Mouse (Mus musculus): ENCODE results near the gene Rac3. TPM values are rescaled to one million over a fixed set of nuclear protein-coding genes. Genes with fewer than 3 reads are reported as not detected.

Gene Rac3
- total and polyA plus RNA-seq, 3 experiments = 0.70 to 4.6 (median 0.99) TPM

DNA sequence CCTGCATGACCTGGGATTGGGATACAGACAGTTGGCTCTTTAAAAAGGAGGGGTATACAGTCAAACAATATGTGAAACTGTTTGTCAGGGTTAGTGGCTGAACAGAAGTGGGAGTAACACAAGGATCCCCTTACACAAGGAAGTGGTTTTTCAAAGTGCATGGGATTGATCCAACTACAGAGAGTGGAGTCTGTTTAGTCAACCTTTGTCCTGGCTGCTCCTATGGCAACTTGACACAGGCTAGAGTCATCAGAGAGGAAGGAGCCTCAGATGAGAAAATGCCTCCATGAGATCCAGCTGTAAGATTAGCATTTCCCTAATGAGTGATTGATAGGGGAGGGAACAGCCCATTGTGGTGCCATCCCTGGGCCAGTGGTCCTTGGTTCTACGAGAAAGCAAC, 46.9 kb downstream of the Rac3 start:
- Histone ChIP-seq H3K4me1 (ENCODE audit: control insufficient read depth, insufficient read depth, low read length) (no peaks in the 10 kb centered on the region), H3K27ac (no peak overlapping the region), H3K79me2 (replicated peaks; ENCODE audit: control insufficient read depth, insufficient read depth, low read length) (no peaks in the 10 kb centered on the region), H3K27me3 (ENCODE audit: control insufficient read depth, insufficient read depth, low read length) (no peaks in the 10 kb centered on the region), H3K9ac (ENCODE audit: low read depth, low read length) (no peak overlapping the region), H3K4me3 (no peak overlapping the region), H3K36me3 (ENCODE audit: control insufficient read depth, insufficient read depth, low read length) (no peaks in the 10 kb centered on the region)
- intact Hi-C loops (cut with DNase I) = no loop called here
- TF ChIP-seq EP300 (IDR thresholded peaks at IDR 0.05; ENCODE audit: insufficient read depth, low read depth, low read length) (no peak), POLR2A (IDR thresholded peaks at IDR 0.05; ENCODE audit: insufficient read depth, low read depth, low read length) (no peak), CTCF (IDR thresholded peaks at IDR 0.05) (no peak)
- DNase-seq = no peak
- 55% methylated on average over 1 of the region's 1 CpGs for WGBS

GRCm38 (mm10) chr11:120772749-120773148, 51.5 kb downstream of the Rac3 start:
- DNase-seq = no peak
- Histone ChIP-seq H3K4me1 (ENCODE audit: control insufficient read depth, insufficient read depth, low read length) (no peaks in the 10 kb centered on the region), H3K27ac (no peak overlapping the region), H3K4me3 (no peak overlapping the region), H3K36me3 (ENCODE audit: control insufficient read depth, insufficient read depth, low read length) (no peaks in the 10 kb centered on the region), H3K79me2 (replicated peaks; ENCODE audit: control insufficient read depth, insufficient read depth, low read length) (no peaks in the 10 kb centered on the region), H3K9ac (ENCODE audit: low read depth, low read length) (no peak overlapping the region), H3K27me3 (ENCODE audit: control insufficient read depth, insufficient read depth, low read length) (no peaks in the 10 kb centered on the region)
- intact Hi-C loops (cut with DNase I) = loop anchor here (10.0 kb wide), 1 partner anchor 258 kb away; no protein-coding TSS in a partner anchor
- TF ChIP-seq POLR2A (IDR thresholded peaks at IDR 0.05; ENCODE audit: insufficient read depth, low read depth, low read length) (no peak), CTCF (IDR thresholded peaks at IDR 0.05) (no peak), EP300 (IDR thresholded peaks at IDR 0.05; ENCODE audit: insufficient read depth, low read depth, low read length) (no peak)
- WGBS = 70% methylated on average over 3 of the region's 3 CpGs

Other genes with a start within 250 kb of the Rac3 start
- 100 to 1,000 TPM; 207 to 232 TPM for gene Mrpl12, start 236.9 kb upstream of the Rac3 start, total RNA-seq (2021)
- 199 and 200 TPM in 2 replicates for gene Mrpl12, start 236.9 kb upstream of the Rac3 start, polyA plus RNA-seq (2012; rRNA removed)
- 10 to 100 TPM; 14.1 to 14.6 TPM for gene Slc25a10, start 229.6 kb upstream of the Rac3 start, total RNA-seq (2021)
- gene Slc25a10, start 229.6 kb upstream of the Rac3 start, polyA plus RNA-seq (2012; rRNA removed) = 32.6 and 40.9 TPM in 2 replicates
- gene Gcgr, start 190.8 kb upstream of the Rac3 start, total RNA-seq (2021) = under 1 TPM; 0.68 to 0.73 TPM
- gene Gcgr, start 190.8 kb upstream of the Rac3 start, polyA plus RNA-seq (2012; rRNA removed) = 2.1 and 2.3 TPM in 2 replicates
- gene Mcrip1, start 171.7 kb upstream of the Rac3 start, total RNA-seq (2021) = 10 to 100 TPM; 38.5 to 43.9 TPM
- gene Mcrip1, start 171.7 kb upstream of the Rac3 start, polyA plus RNA-seq (2012; rRNA removed) = 84.9 and 97.4 TPM in 2 replicates
- under 1 TPM in 1 of 2 experiments, not detected in 1; 0.34 TPM for gene Ppp1r27, start 170.3 kb upstream of the Rac3 start, total RNA-seq (2021)
- gene Ppp1r27, start 170.3 kb upstream of the Rac3 start, polyA plus RNA-seq (2012; rRNA removed) = 0.64 and 0.96 TPM in 2 replicates
- 100 to 1,000 TPM; 221 to 246 TPM for gene P4hb, start 148.2 kb upstream of the Rac3 start, total RNA-seq (2021)
- gene P4hb, start 148.2 kb upstream of the Rac3 start, polyA plus RNA-seq (2012; rRNA removed) = 115 and 174 TPM in 2 replicates
- 100 to 1,000 TPM; 139 to 144 TPM for gene Arhgdia, start 139.8 kb upstream of the Rac3 start, total RNA-seq (2021)
- gene Arhgdia, start 139.8 kb upstream of the Rac3 start, polyA plus RNA-seq (2012; rRNA removed) = 245 and 257 TPM in 2 replicates
- gene Alyref, start 123.1 kb upstream of the Rac3 start, total RNA-seq (2021) = 10 to 100 TPM; 48.7 to 52.0 TPM
- gene Alyref, start 123.1 kb upstream of the Rac3 start, polyA plus RNA-seq (2012; rRNA removed) = 13.6 and 15.6 TPM in 2 replicates
- 10 to 100 TPM; 79.9 to 89.0 TPM for gene Anapc11, start 123.0 kb upstream of the Rac3 start, total RNA-seq (2021)
- 87.8 and 105 TPM in 2 replicates for gene Anapc11, start 123.0 kb upstream of the Rac3 start, polyA plus RNA-seq (2012; rRNA removed)
- not detected for gene Npb, start 113.0 kb upstream of the Rac3 start, total RNA-seq (2021)
- gene Npb, start 113.0 kb upstream of the Rac3 start, polyA plus RNA-seq (2012; rRNA removed) = not detected in 2 replicates
- gene Pcyt2, start 103.5 kb upstream of the Rac3 start, total RNA-seq (2021) = 10 to 100 TPM; 51.8 to 55.6 TPM
- 111 and 125 TPM in 2 replicates for gene Pcyt2, start 103.5 kb upstream of the Rac3 start, polyA plus RNA-seq (2012; rRNA removed)
- gene Sirt7, start 96.2 kb upstream of the Rac3 start, total RNA-seq (2021) = 1 to 10 TPM; 7.0 to 7.4 TPM
- 23.7 and 25.9 TPM in 2 replicates for gene Sirt7, start 96.2 kb upstream of the Rac3 start, polyA plus RNA-seq (2012; rRNA removed)
- gene Mafg, start 87.9 kb upstream of the Rac3 start, total RNA-seq (2021) = 10 to 100 TPM; 35.7 to 45.2 TPM
- 32.8 and 37.2 TPM in 2 replicates for gene Mafg, start 87.9 kb upstream of the Rac3 start, polyA plus RNA-seq (2012; rRNA removed)
- 1 to 10 TPM in 1 of 2 experiments, under 1 TPM in 1; 0.81 to 1.2 TPM for gene Pycr1, start 77.7 kb upstream of the Rac3 start, total RNA-seq (2021)
- 3.9 and 4.9 TPM in 2 replicates for gene Pycr1, start 77.7 kb upstream of the Rac3 start, polyA plus RNA-seq (2012; rRNA removed)
- 10 to 100 TPM; 77.6 to 87.3 TPM for gene Myadml2, start 73.3 kb upstream of the Rac3 start, total RNA-seq (2021)
- gene Myadml2, start 73.3 kb upstream of the Rac3 start, polyA plus RNA-seq (2012; rRNA removed) = 55.1 and 68.3 TPM in 2 replicates
- gene Notum, start 60.3 kb upstream of the Rac3 start, total RNA-seq (2021) = under 1 TPM in 1 of 2 experiments, not detected in 1; 0.23 TPM
- gene Notum, start 60.3 kb upstream of the Rac3 start, polyA plus RNA-seq (2012; rRNA removed) = 0.18 and 0.35 TPM in 2 replicates
- 10 to 100 TPM; 35.2 to 38.3 TPM for gene Aspscr1, start 48.5 kb upstream of the Rac3 start, total RNA-seq (2021)
- 38.4 and 38.6 TPM in 2 replicates for gene Aspscr1, start 48.5 kb upstream of the Rac3 start, polyA plus RNA-seq (2012; rRNA removed)
- gene Cenpx, start 7.7 kb upstream of the Rac3 start, total RNA-seq (2021) = 10 to 100 TPM; 26.4 to 34.2 TPM
- 51.4 and 53.0 TPM in 2 replicates for gene Cenpx, start 7.7 kb upstream of the Rac3 start, polyA plus RNA-seq (2012; rRNA removed)
- gene Lrrc45, start 7.5 kb upstream of the Rac3 start, total RNA-seq (2021) = 1 to 10 TPM; 4.2 to 4.5 TPM
- 12.5 and 12.7 TPM in 2 replicates for gene Lrrc45, start 7.5 kb upstream of the Rac3 start, polyA plus RNA-seq (2012; rRNA removed)
- gene Dcxr, start 5.8 kb downstream of the Rac3 start, total RNA-seq (2021) = 10 to 100 TPM; 12.1 to 12.9 TPM
- 32.0 and 35.5 TPM in 2 replicates for gene Dcxr, start 5.8 kb downstream of the Rac3 start, polyA plus RNA-seq (2012; rRNA removed)
- gene Cbr2, start 10.6 kb downstream of the Rac3 start, total RNA-seq (2021) = 10 to 100 TPM; 17.7 to 19.4 TPM
- gene Cbr2, start 10.6 kb downstream of the Rac3 start, polyA plus RNA-seq (2012; rRNA removed) = 42.3 and 379 TPM in 2 replicates
- gene Hmga1b, start 41.3 kb downstream of the Rac3 start, total RNA-seq (2021) = 10 to 100 TPM; 24.5 to 31.4 TPM
- gene Hmga1b, start 41.3 kb downstream of the Rac3 start, polyA plus RNA-seq (2012; rRNA removed) = 0.57 and 1.4 TPM in 2 replicates
- 10 to 100 TPM; 11.9 to 12.5 TPM for gene Rfng, start 62.7 kb downstream of the Rac3 start, total RNA-seq (2021)
- 28.6 and 30.0 TPM in 2 replicates for gene Rfng, start 62.7 kb downstream of the Rac3 start, polyA plus RNA-seq (2012; rRNA removed)
- gene Gps1, start 62.8 kb downstream of the Rac3 start, total RNA-seq (2021) = 10 to 100 TPM; 54.4 to 55.8 TPM
- 85.9 and 129 TPM in 2 replicates for gene Gps1, start 62.8 kb downstream of the Rac3 start, polyA plus RNA-seq (2012; rRNA removed)
- gene Dus1l, start 74.9 kb downstream of the Rac3 start, total RNA-seq (2021) = 10 to 100 TPM; 23.3 to 23.5 TPM
- gene Dus1l, start 74.9 kb downstream of the Rac3 start, polyA plus RNA-seq (2012; rRNA removed) = 20.6 and 26.4 TPM in 2 replicates
- 10 to 100 TPM; 22.0 to 32.1 TPM for gene Fasn, start 103.1 kb downstream of the Rac3 start, total RNA-seq (2021)
- gene Fasn, start 103.1 kb downstream of the Rac3 start, polyA plus RNA-seq (2012; rRNA removed) = 318 and 731 TPM in 2 replicates
- 1 to 10 TPM in 1 of 2 experiments, under 1 TPM in 1; 0.86 to 1.1 TPM for gene Ccdc57, start 211.4 kb downstream of the Rac3 start, total RNA-seq (2021)
- gene Ccdc57, start 211.4 kb downstream of the Rac3 start, polyA plus RNA-seq (2012; rRNA removed) = 0.61 and 1.3 TPM in 2 replicates
- gene Slc16a3, start 227.0 kb downstream of the Rac3 start, total RNA-seq (2021) = 1 to 10 TPM; 1.2 to 1.3 TPM
- gene Slc16a3, start 227.0 kb downstream of the Rac3 start, polyA plus RNA-seq (2012; rRNA removed) = 4.0 and 4.2 TPM in 2 replicates